Mouse (Mus musculus) left cerebral cortex, adult 2 months (tissue): Measurements from ENCODE around the gene Fhl2. TPM values are rescaled to one million over a fixed set of nuclear protein-coding genes. Genes with fewer than 3 reads are reported as not detected.
A peak's percentile ranks its signal among the peaks of the same experiment; 100 is the strongest.

Source experiments
- DNase-seq, 2 experiments: peaks; one replicate each; pipeline ENCODE4 v3.0.0; 2021 to 2022; ENCODE audit warnings: low spot score in 2 of 2, mixed read lengths in 1 of 2; ENCODE audit errors: extremely low spot score in 1 of 2
- H3K27ac ChIP-seq: fragments of 200-600 bp; 2 replicates; pipeline ENCODE4 v1.8.1; 2022
- H3K4me3 ChIP-seq: fragments of 200-600 bp; 2 replicates; pipeline ENCODE4 v1.8.1; 2022
- CTCF ChIP-seq: fragments of 200-600 bp; IDR thresholded peaks from 2 replicates; pipeline ENCODE4 v1.8.1; 2022; ENCODE audit warnings: antibody characterized with exemption, mild to moderate bottlenecking, moderate library complexity
- intact Hi-C: fragments of 180-260 bp; cut with DNase I; formaldehyde crosslinking; loops from one replicate; pipeline ENCODE4 v1.15.1; 2025
- total RNA-seq, 2 experiments: library from RNA; stranded (reverse); gene quantifications; 2 replicates each; pipeline ENCODE4 v1.2.3; 2021

Gene Fhl2
- total RNA-seq, 2 experiments from 2014 or later: 56.3 to 62.8 TPM

- Histone ChIP-seq H3K27ac (no peak overlapping the region), H3K4me3 (no peak overlapping the region)
- intact Hi-C loops: no loop called here
- no peak for DNase-seq
- no peak for TF ChIP-seq CTCF
Observed at GRCm38 (mm10) chr1:43127196-43127595, 69.6 kb downstream of the Fhl2 start.

- Histone ChIP-seq H3K27ac (no peak overlapping the region), H3K4me3 (no peak overlapping the region)
- no peak for DNase-seq
- no peak for TF ChIP-seq CTCF
- intact Hi-C loops: no loop called here
Observed at GRCm38 (mm10) chr1:43124726-43125125, 72.1 kb downstream of the Fhl2 start.

- no peak for TF ChIP-seq CTCF
- intact Hi-C loops: no loop called here
- no peak overlapping the region for H3K27ac ChIP-seq
Observed at GRCm38 (mm10) chr1:43122616-43123015, 74.2 kb downstream of the Fhl2 start.

GRCm38 (mm10) chr1:43120950-43121349 lies 75.8 kb downstream of the Fhl2 start:
- no peak overlapping the region for H3K4me3 ChIP-seq
- TF ChIP-seq CTCF: no peak
- intact Hi-C loops: no loop called here
- H3K27ac ChIP-seq: no peak overlapping the region
- DNase-seq: no peak

More at GRCm38 (mm10) chr1:43122616-43123015, 74.2 kb downstream of the Fhl2 start:
- DNase-seq: no peak
- H3K4me3 ChIP-seq: no peak overlapping the region

GRCm38 (mm10) chr1:43117435-43117834 lies 79.3 kb downstream of the Fhl2 start:
- DNase-seq: no peak
- TF ChIP-seq CTCF: no peak
- Histone ChIP-seq H3K4me3 (no peak overlapping the region), H3K27ac (no peak overlapping the region)
- intact Hi-C loops: no loop called here

GRCm38 (mm10) chr1:43112882-43113281 lies 83.9 kb downstream of the Fhl2 start:
- TF ChIP-seq CTCF: peak; percentile 62
- H3K4me3 ChIP-seq: no peak overlapping the region
- intact Hi-C loops: loop anchor here (1.0 kb wide), 1 partner anchor 151 kb away; no protein-coding TSS in a partner anchor
- DNase-seq: peak; percentile 60 to 68
- no peak overlapping the region for H3K27ac ChIP-seq

- intact Hi-C loops: no loop called here
- DNase-seq: no peak
Observed at GRCm38 (mm10) chr1:43110556-43110955, 86.2 kb downstream of the Fhl2 start.

GRCm38 (mm10) chr1:43108729-43109128 lies 88.1 kb downstream of the Fhl2 start:
- no peak for DNase-seq
- TF ChIP-seq CTCF: no peak
- intact Hi-C loops: no loop called here
- Histone ChIP-seq H3K27ac (no peak overlapping the region), H3K4me3 (no peak overlapping the region)

More at GRCm38 (mm10) chr1:43110556-43110955, 86.2 kb downstream of the Fhl2 start:
- Histone ChIP-seq H3K27ac (no peak overlapping the region), H3K4me3 (no peak overlapping the region)
- TF ChIP-seq CTCF: peak; percentile 73

- Histone ChIP-seq H3K4me3 (peak within 1 kb of the TSS; percentile 83), H3K27ac (peak within 1 kb of the TSS; percentile 99)
- intact Hi-C loops: no loop called here
- no peak for TF ChIP-seq CTCF
- DNase-seq: peak; percentile 92 to 96
Observed at GRCm38 (mm10) chr1:43098031-43098984, 98.5 kb downstream of the Fhl2 start, which contains the start of the genes Tgfbrap1 and AI597479. TSS of gene Tgfbrap1 (minus strand) at chr1:43098637. TSS of gene AI597479 (plus strand) at chr1:43098710.

- Histone ChIP-seq H3K27ac (no peak overlapping the region), H3K4me3 (no peak overlapping the region)
- no peak for DNase-seq
- intact Hi-C loops: no loop called here
- no peak for TF ChIP-seq CTCF
Observed at GRCm38 (mm10) chr1:43094206-43094605, 102.6 kb downstream of the Fhl2 start.

- H3K4me3 ChIP-seq: peak overlapping the region; percentile 94
- peak overlapping the region; percentile 96 for H3K27ac ChIP-seq
- DNase-seq: peak; percentile 73
- no peak for TF ChIP-seq CTCF
- intact Hi-C loops: no loop called here
Observed at GRCm38 (mm10) chr1:43092056-43093015, 104.4 kb downstream of the Fhl2 start.
